Mouse (Mus musculus) stomach, postnatal 0 days (tissue): Measurements from ENCODE around the gene Tubb5.

ENCODE experiments used
- CTCF ChIP-seq: IDR thresholded peaks from 2 replicates; pipeline ENCODE4 v1.5.1; 2016; ENCODE audit warnings: antibody characterized with exemption, low read depth, mild to moderate bottlenecking, moderate library complexity
- EP300 ChIP-seq: optimal IDR thresholded peaks from 2 replicates; pipeline ENCODE3; 2016; ENCODE audit warnings: antibody characterized with exemption

DNA sequence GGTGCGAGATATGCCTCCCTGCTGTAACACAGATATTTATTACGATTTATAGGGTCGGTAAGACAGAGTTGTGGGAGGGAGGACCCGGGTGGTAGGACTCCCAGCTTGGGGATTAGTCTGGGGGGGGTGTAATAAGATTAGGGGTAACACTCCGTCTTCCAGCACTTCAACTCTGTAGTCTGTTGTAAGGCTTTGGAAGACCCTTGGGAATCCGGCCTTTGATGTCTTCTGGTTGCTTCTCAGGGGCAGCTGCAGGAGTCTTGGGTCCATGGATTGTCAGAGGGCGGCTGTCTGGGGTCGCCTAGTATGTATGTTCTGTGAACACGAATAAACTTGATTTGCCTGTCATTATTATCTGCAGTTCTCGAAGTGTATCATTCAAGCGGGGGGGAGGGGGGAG is 15.5 kb downstream of the Tubb5 start:
- no peak for TF ChIP-seq EP300
- no peak for TF ChIP-seq CTCF
